Mouse (Mus musculus): Measurements from ENCODE around the gene 9030025P20Rik.
"Not testable (repeated sequence)": the region's sequence is repeated elsewhere in the genome, so short reads cannot be mapped to it uniquely, and the experiment has no call there.

The 9030025P20Rik gene

GRCm38 (mm10) chr17:14978362-14979038 is at the start of gene 9030025P20Rik, which contains the start of gene Gm3417:
Gene 9030025P20Rik, plus strand, starts transcription at chr17:14978468.
Gene Gm3417, minus strand, starts transcription at chr17:14978790.
- not testable (repeated sequence) for DNase-seq (ENCODE audit: low spot score)

GRCm38 (mm10) chr17:14928631-14929030 is 49.6 kb upstream of the 9030025P20Rik start:
- no peak for DNase-seq (ENCODE audit: low spot score)

- DNase-seq (ENCODE audit: low spot score): no peak
These were observed 47.6 kb upstream of the 9030025P20Rik start for GRCm38 (mm10) chr17:14930697-14931096.

GRCm38 (mm10) chr17:14931469-14931868 is 46.8 kb upstream of the 9030025P20Rik start:
- no peak for DNase-seq (ENCODE audit: low spot score)

GRCm38 (mm10) chr17:14935280-14935679 is 43.0 kb upstream of the 9030025P20Rik start:
- not testable (repeated sequence) for DNase-seq (ENCODE audit: low spot score)

GRCm38 (mm10) chr17:14935841-14936605 is 42.2 kb upstream of the 9030025P20Rik start:
- DNase-seq (ENCODE audit: low spot score): no peak

- not testable (repeated sequence) for DNase-seq (ENCODE audit: low spot score)
These were observed 36.1 kb upstream of the 9030025P20Rik start for GRCm38 (mm10) chr17:14942181-14942580.

- DNase-seq (ENCODE audit: low spot score): peak; percentile 98
These were observed 35.1 kb upstream of the 9030025P20Rik start, which contains the start of the genes Wdr27 and 1600012H06Rik for GRCm38 (mm10) chr17:14943009-14943728. Gene Wdr27, minus strand, starts transcription at chr17:14943158. Gene 1600012H06Rik, plus strand, starts transcription at chr17:14943184.

GRCm38 (mm10) chr17:14943729-14944059 is 34.6 kb upstream of the 9030025P20Rik start:
- DNase-seq (ENCODE audit: low spot score): no peak

GRCm38 (mm10) chr17:14944551-14944950 is 33.7 kb upstream of the 9030025P20Rik start:
- DNase-seq (ENCODE audit: low spot score): no peak

GRCm38 (mm10) chr17:14949161-14949827 is 29.0 kb upstream of the 9030025P20Rik start:
- no peak for DNase-seq (ENCODE audit: low spot score)

GRCm38 (mm10) chr17:14953452-14953851 is 24.8 kb upstream of the 9030025P20Rik start:
- no peak for DNase-seq (ENCODE audit: low spot score)

GRCm38 (mm10) chr17:14958686-14959327 is 19.5 kb upstream of the 9030025P20Rik start:
- no peak for DNase-seq (ENCODE audit: low spot score)

GRCm38 (mm10) chr17:14959979-14960378 is 18.3 kb upstream of the 9030025P20Rik start:
- no peak for DNase-seq (ENCODE audit: low spot score)

GRCm38 (mm10) chr17:14960520-14960919 is 17.7 kb upstream of the 9030025P20Rik start:
- DNase-seq (ENCODE audit: low spot score): no peak

GRCm38 (mm10) chr17:14960951-14961556 is 17.2 kb upstream of the 9030025P20Rik start, which contains the start of gene Phf10:
Gene Phf10, minus strand, starts transcription at chr17:14961273.
- not testable (repeated sequence) for DNase-seq (ENCODE audit: low spot score)

- not testable (repeated sequence) for DNase-seq (ENCODE audit: low spot score)
These were observed 16.6 kb upstream of the 9030025P20Rik start for GRCm38 (mm10) chr17:14961557-14962154.

- DNase-seq (ENCODE audit: low spot score): not testable (repeated sequence)
These were observed 9.8 kb upstream of the 9030025P20Rik start for GRCm38 (mm10) chr17:14968373-14968913.

GRCm38 (mm10) chr17:14977718-14978361 is 428 bp upstream of the 9030025P20Rik start:
- not testable (repeated sequence) for DNase-seq (ENCODE audit: low spot score)

All from urinary bladder, postnatal 10 days (tissue).